Mouse (Mus musculus): ENCODE measurements around the gene Mrpl47. TPM values are rescaled to one million over a fixed set of nuclear protein-coding genes. Genes with fewer than 3 reads are reported as not detected.

Mrpl47 gene
- polyA plus RNA-seq, 1 experiment from 2014 or later: 16.1 TPM

DNA sequence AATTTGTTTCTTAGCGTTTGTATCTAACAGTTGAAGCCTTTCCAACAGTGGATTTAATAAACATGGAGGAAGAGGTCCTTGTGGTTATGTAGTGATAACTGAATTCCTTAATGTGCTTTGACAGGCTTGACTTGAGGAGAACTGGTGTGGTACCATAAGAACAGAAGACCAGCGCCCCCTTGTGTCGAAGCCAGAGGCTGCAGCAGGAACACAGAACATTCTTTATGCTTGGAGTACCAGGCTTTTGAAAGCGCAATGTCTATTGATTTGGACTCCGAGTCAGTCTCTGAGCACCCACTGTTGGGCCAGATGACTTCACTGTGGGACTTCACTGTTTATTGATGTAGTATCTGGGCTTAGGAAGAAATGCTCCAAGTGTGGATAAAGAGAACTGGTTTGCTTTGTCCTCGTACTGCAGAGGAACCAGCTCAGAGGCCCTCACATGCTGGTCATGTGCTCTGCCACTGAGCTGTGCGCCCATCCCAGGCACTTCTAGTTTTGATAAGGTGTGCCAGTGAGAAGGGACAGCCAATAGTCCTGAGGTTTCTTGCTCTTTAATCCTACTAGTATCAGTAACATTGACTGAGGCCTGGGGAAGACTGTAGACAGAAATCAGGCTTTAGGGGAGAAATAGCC lies 39.1 kb downstream of the Mrpl47 start:
- ATAC-seq: peak; percentile 81
- 31% methylated on average over 7 of the region's 7 CpGs for WGBS

GRCm38 (mm10) chr3:32695583-32695980 lies 41.8 kb downstream of the Mrpl47 start:
- TF ChIP-seq CTCF (IDR thresholded peaks at IDR 0.05): no peak
- no peak for TF ChIP-seq EP300 (IDR thresholded peaks at IDR 0.05)
- H3K4me1 ChIP-seq (ENCODE audit: insufficient read depth, low read depth, low read length): no peaks in the 10 kb centered on the region
- H3K27ac ChIP-seq (ENCODE audit: low read length): no peak overlapping the region
- WGBS: 81% methylated on average over 4 of the region's 4 CpGs
- no peaks in the 10 kb centered on the region for H3K36me3 ChIP-seq (ENCODE audit: insufficient read depth, low read length)
- H3K4me3 ChIP-seq (ENCODE audit: low read depth, low read length): no peak overlapping the region
- DNase-seq (ENCODE audit: low spot score) (no peak), ATAC-seq (no peak)
- no peaks in the 10 kb centered on the region for H3K27me3 ChIP-seq (replicated peaks; ENCODE audit: insufficient read depth, low read length)
- no peak overlapping the region for H3K9ac ChIP-seq (replicated peaks; ENCODE audit: low read depth)
- no peaks in the 10 kb centered on the region for H3K9me3 ChIP-seq (ENCODE audit: low read length)
- no peak overlapping the region for H3K4me2 ChIP-seq (replicated peaks; ENCODE audit: low read depth, low read length)

More for the DNA sequence above, 39.1 kb downstream of the Mrpl47 start:
- Histone ChIP-seq H3K27ac (ENCODE audit: low read length) (no peak overlapping the region), H3K4me3 (ENCODE audit: low read depth, low read length) (no peak overlapping the region), H3K9ac (replicated peaks; ENCODE audit: low read depth) (no peak overlapping the region), H3K27me3 (replicated peaks; ENCODE audit: insufficient read depth, low read length) (no peaks in the 10 kb centered on the region), H3K36me3 (ENCODE audit: insufficient read depth, low read length) (no peaks in the 10 kb centered on the region), H3K4me2 (replicated peaks; ENCODE audit: low read depth, low read length) (no peak overlapping the region), H3K4me1 (ENCODE audit: insufficient read depth, low read depth, low read length) (no peaks in the 10 kb centered on the region), H3K9me3 (ENCODE audit: low read length) (no peaks in the 10 kb centered on the region)
- DNase-seq (ENCODE audit: low spot score): peak; percentile 88
- no peak for TF ChIP-seq EP300 (IDR thresholded peaks at IDR 0.05)
- TF ChIP-seq CTCF (IDR thresholded peaks at IDR 0.05): peak; percentile 97

DNA sequence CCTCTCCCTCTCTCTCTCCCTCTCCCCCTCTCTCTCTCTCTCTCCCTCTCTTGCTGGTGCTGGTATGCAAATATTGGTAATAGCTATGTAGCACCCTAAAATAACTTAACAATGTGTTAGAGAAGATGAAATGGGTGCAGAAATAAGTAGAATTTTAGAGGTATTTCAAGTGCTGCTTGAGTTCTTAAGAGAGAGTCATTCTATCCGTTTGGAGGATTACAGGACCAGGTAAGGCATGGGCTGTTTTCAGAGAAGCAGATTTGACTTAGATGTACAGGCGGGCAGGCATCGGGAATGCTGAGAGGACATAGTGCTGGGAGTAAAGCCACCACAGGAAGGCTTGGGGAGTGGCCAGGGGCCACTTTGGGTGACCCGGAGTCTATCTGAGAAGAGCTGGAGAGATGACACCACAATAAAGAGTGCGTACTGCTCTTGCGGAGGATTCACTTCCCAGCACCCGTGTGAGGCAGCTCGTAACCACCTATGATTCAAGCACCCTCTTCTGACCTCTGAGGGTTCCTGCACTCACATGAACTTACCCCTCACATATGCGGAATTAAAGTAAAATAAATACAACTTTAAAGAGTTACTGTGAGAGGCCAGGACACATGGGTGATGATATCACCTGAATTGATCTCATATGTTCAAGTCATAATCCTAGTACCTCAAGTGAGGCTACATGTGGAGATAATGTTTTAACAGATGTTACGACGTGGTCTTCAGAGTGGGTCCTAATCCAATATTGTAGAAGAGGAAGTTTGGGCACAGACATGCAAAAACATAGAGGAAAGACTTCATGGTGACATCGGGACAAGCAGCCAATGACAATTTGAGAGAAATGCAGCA lies 42.4 kb downstream of the Mrpl47 start:
- 48% methylated on average over 12 of the region's 12 CpGs for WGBS

GRCm38 (mm10) chr3:32694211-32694610 lies 43.2 kb downstream of the Mrpl47 start:
- H3K9ac ChIP-seq (replicated peaks; ENCODE audit: low read depth): no peak overlapping the region
- no peaks in the 10 kb centered on the region for H3K36me3 ChIP-seq (ENCODE audit: insufficient read depth, low read length)
- 58% methylated on average over 5 of the region's 5 CpGs for WGBS
- H3K4me3 ChIP-seq (ENCODE audit: low read depth, low read length): no peak overlapping the region
- no peak overlapping the region for H3K27ac ChIP-seq (ENCODE audit: low read length)
- no peaks in the 10 kb centered on the region for H3K27me3 ChIP-seq (replicated peaks; ENCODE audit: insufficient read depth, low read length)
- ATAC-seq (no peak), DNase-seq (ENCODE audit: low spot score) (no peak)
- H3K4me2 ChIP-seq (replicated peaks; ENCODE audit: low read depth, low read length): no peak overlapping the region
- H3K4me1 ChIP-seq (ENCODE audit: insufficient read depth, low read depth, low read length): no peaks in the 10 kb centered on the region
- no peaks in the 10 kb centered on the region for H3K9me3 ChIP-seq (ENCODE audit: low read length)
- no peak for TF ChIP-seq CTCF (IDR thresholded peaks at IDR 0.05)

More for the DNA sequence above, 42.4 kb downstream of the Mrpl47 start:
- no peak overlapping the region for H3K4me2 ChIP-seq (replicated peaks; ENCODE audit: low read depth, low read length)
- ATAC-seq: peak; percentile 73
- DNase-seq (ENCODE audit: low spot score): peak; percentile 55
- no peaks in the 10 kb centered on the region for H3K36me3 ChIP-seq (ENCODE audit: insufficient read depth, low read length)
- no peaks in the 10 kb centered on the region for H3K4me1 ChIP-seq (ENCODE audit: insufficient read depth, low read depth, low read length)
- no peaks in the 10 kb centered on the region for H3K9me3 ChIP-seq (ENCODE audit: low read length)
- H3K9ac ChIP-seq (replicated peaks; ENCODE audit: low read depth): no peak overlapping the region
- no peak overlapping the region for H3K4me3 ChIP-seq (ENCODE audit: low read depth, low read length)
- no peaks in the 10 kb centered on the region for H3K27me3 ChIP-seq (replicated peaks; ENCODE audit: insufficient read depth, low read length)
- TF ChIP-seq EP300 (IDR thresholded peaks at IDR 0.05): no peak
- peak; percentile 51 for TF ChIP-seq CTCF (IDR thresholded peaks at IDR 0.05)
- no peak overlapping the region for H3K27ac ChIP-seq (ENCODE audit: low read length)

GRCm38 (mm10) chr3:32691841-32692240 lies 45.6 kb downstream of the Mrpl47 start:
- Histone ChIP-seq H3K36me3 (ENCODE audit: insufficient read depth, low read length) (no peaks in the 10 kb centered on the region), H3K9ac (replicated peaks; ENCODE audit: low read depth) (no peak overlapping the region), H3K4me2 (replicated peaks; ENCODE audit: low read depth, low read length) (no peak overlapping the region), H3K27me3 (replicated peaks; ENCODE audit: insufficient read depth, low read length) (no peaks in the 10 kb centered on the region), H3K9me3 (ENCODE audit: low read length) (no peaks in the 10 kb centered on the region), H3K4me3 (ENCODE audit: low read depth, low read length) (no peak overlapping the region), H3K4me1 (ENCODE audit: insufficient read depth, low read depth, low read length) (no peaks in the 10 kb centered on the region), H3K27ac (ENCODE audit: low read length) (no peak overlapping the region)
- TF ChIP-seq CTCF (IDR thresholded peaks at IDR 0.05) (no peak), EP300 (IDR thresholded peaks at IDR 0.05) (no peak)
- 50% methylated on average over 5 of the region's 5 CpGs for WGBS
- ATAC-seq: no peak
- DNase-seq (ENCODE audit: low spot score): no peak

- DNase-seq (ENCODE audit: low spot score) (no peak), ATAC-seq (no peak)
- H3K4me3 ChIP-seq (ENCODE audit: low read depth, low read length): no peak overlapping the region
- no peak overlapping the region for H3K27ac ChIP-seq (ENCODE audit: low read length)
- no peaks in the 10 kb centered on the region for H3K4me1 ChIP-seq (ENCODE audit: insufficient read depth, low read depth, low read length)
- no peaks in the 10 kb centered on the region for H3K36me3 ChIP-seq (ENCODE audit: insufficient read depth, low read length)
- no peak overlapping the region for H3K9ac ChIP-seq (replicated peaks; ENCODE audit: low read depth)
- H3K27me3 ChIP-seq (replicated peaks; ENCODE audit: insufficient read depth, low read length): no peaks in the 10 kb centered on the region
- H3K4me2 ChIP-seq (replicated peaks; ENCODE audit: low read depth, low read length): no peak overlapping the region
- 50% methylated on average over 1 of the region's 1 CpGs for WGBS
- TF ChIP-seq CTCF (IDR thresholded peaks at IDR 0.05) (no peak), EP300 (IDR thresholded peaks at IDR 0.05) (no peak)
- no peaks in the 10 kb centered on the region for H3K9me3 ChIP-seq (ENCODE audit: low read length)
Measured at GRCm38 (mm10) chr3:32690901-32691300, 46.5 kb downstream of the Mrpl47 start.
